Mouse (Mus musculus): ENCODE data around the gene Ogfod1.

Ogfod1 gene

DNA sequence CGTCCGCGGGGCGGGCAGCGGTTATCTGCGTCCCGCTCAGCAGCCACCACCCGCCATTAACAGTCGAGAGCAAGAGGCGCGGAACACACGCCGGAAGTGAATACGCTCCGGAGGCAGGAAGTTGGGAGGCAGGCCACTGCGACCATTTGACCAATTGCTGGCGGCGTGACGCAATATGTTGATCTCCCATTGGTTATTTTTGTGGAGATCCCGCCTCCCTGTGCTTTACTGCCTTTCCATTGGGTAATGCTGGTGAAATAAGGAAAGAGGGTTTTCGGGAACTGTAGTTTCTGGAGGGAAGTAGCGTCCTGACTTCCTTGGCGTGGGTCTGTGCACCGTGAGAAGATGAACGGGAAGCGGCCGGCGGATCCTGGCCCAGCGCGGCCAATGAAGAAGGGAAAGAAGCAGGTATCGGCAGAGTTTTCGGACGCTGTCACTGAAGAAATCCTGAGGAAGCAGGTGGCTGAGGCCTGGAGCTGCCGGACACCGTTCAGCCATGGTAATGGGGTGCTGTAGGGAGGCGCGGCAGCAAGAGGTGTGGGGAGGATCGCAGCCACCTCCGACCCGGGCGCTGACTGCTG, at the start of gene Ogfod1, which contains the start of gene Nudt21:
TSS of gene Ogfod1 (plus strand) at position 255 of the 581 bp plus-strand sequence.
TSS of gene Nudt21 (minus strand) at position 88 of the 581 bp plus-strand sequence.
- DNase-seq (ENCODE audit: low spot score): peak; percentile 96

GRCm38 (mm10) chr8:93989739-93990138, 47.3 kb upstream of the Ogfod1 start:
- DNase-seq (ENCODE audit: low spot score): no peak

GRCm38 (mm10) chr8:93998961-93999360, 38.0 kb upstream of the Ogfod1 start:
- no peak for DNase-seq (ENCODE audit: low spot score)

DNA sequence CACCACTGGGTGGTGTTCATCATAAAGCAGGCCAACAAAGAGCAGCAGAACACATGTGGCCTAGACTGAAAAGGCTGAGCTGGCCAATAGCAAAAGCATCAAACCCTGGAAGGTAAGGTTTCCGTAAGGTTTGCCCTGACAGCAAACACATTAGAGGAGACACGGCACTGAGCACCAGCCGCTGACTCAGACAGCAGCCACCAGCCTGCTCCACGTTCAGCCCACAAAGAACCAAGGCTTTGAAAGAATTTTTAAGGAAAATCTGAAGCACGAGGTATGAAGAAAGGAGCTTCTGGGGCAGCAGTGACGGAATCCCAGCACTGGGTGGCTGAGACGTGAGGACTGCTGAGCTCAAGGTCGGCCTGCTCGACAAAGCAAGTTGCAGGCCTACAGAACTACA, 32.9 kb upstream of the Ogfod1 start:
- DNase-seq (ENCODE audit: low spot score): no peak

- DNase-seq (ENCODE audit: low spot score): no peak
Measured at GRCm38 (mm10) chr8:94009243-94009845, 27.7 kb upstream of the Ogfod1 start.

DNA sequence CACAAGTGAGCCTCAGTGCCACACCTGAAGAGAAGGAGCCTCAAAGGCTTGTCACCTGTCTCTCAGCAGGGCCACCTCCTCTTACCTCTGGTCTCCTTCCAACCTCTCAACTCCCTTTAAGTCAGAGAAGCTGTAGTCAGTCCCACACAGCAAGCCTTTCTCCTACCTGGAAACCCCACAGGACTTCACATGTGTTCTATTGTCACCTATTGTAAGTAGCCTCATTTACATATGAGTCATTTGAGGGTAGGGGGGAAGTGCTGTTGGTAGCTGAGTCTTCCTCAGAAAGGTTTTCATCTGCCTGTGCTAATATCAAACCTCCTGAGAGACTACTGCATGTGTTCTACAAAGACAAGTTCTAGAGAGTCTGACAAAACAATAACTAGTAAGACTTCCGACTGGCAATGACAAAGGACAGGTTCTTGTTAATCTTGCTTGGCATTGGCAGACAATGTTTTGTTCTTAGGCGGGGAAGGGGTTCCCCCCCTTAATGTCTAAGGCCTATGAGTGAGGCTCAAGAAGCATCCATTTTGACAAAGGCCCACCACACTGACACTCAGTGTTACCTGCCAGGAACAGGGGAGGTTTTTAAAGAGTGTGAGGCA, 26.8 kb upstream of the Ogfod1 start:
- DNase-seq (ENCODE audit: low spot score): no peak

- DNase-seq (ENCODE audit: low spot score): no peak
Measured at GRCm38 (mm10) chr8:94011076-94012012, 25.7 kb upstream of the Ogfod1 start.

GRCm38 (mm10) chr8:94012013-94012951, 24.7 kb upstream of the Ogfod1 start, which contains the start of gene Amfr:
Gene Amfr, minus strand, starts transcription at chr8:94012842.
- DNase-seq (ENCODE audit: low spot score): no peak

- no peak for DNase-seq (ENCODE audit: low spot score)
Measured at GRCm38 (mm10) chr8:94013026-94013612, 23.9 kb upstream of the Ogfod1 start.

- DNase-seq (ENCODE audit: low spot score): no peak
Measured at GRCm38 (mm10) chr8:94023916-94024315, 13.1 kb upstream of the Ogfod1 start.

DNA sequence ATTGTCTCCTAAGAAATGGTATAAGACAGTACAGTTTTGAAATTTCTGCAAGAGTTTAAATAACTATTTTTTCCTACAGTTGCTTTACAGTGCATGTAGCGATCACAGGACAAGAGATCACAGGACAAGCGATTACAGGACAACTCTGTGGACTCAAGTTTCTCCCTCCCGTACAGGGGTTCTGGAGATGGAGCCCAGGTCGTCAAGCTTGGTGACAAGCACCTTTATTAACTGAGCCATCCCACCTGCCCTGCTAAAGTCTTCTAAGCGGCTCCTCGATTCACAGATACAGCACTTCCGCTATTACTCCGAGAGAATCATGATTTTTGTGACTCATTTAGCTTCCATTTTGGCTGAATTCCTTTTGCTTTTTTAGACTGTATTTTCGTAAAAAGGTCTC, 7.3 kb upstream of the Ogfod1 start:
- DNase-seq (ENCODE audit: low spot score): no peak

- no peak for DNase-seq (ENCODE audit: low spot score)
Measured at GRCm38 (mm10) chr8:94033601-94034000, 3.4 kb upstream of the Ogfod1 start.

DNA sequence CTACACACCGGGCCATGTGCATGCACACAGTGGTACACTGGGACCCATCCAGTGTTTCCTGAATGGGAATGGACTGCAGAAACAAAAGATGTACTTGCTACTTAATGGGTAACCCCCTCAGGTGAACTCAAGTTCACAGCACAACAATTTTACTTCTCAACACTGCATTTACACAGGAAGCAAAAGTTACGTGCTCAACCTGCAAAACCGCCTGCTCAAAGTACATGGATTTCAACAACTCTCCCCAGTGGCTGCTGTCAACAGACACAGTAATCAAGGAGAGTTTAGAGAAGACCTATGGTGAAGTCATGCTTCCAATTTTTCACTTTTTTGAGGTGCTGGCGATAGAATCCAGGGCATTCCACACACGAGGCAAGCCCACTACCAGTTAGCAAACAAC, 1.8 kb upstream of the Ogfod1 start:
- DNase-seq (ENCODE audit: low spot score): no peak

DNA sequence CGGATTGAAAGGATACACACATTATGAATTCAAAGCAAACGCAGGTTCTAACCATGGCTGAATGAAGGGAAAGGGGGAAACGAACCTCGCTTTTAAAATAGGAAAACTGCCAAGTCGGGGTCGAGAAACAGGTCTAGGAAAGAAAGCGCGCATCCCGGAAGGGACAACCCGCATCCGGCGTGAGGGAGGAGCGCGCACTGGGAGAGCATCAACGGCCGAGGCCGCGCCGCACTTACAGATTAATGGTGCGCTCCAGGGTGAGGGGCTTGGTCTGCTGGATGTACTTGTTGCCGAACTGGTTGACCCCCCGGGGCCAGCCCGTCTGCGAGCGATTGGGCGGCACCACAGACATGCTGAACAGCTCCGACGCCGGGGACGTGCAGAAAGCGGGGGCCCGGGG, 457 bp upstream of the Ogfod1 start:
- DNase-seq (ENCODE audit: low spot score): peak; percentile 49

- DNase-seq (ENCODE audit: low spot score): no peak
Measured at GRCm38 (mm10) chr8:94037806-94038205, 808 bp downstream of the Ogfod1 start.

- no peak for DNase-seq (ENCODE audit: low spot score)
Measured at GRCm38 (mm10) chr8:94047845-94048244, 10.8 kb downstream of the Ogfod1 start.

GRCm38 (mm10) chr8:94052696-94053095, 15.7 kb downstream of the Ogfod1 start:
- DNase-seq (ENCODE audit: low spot score): no peak

DNA sequence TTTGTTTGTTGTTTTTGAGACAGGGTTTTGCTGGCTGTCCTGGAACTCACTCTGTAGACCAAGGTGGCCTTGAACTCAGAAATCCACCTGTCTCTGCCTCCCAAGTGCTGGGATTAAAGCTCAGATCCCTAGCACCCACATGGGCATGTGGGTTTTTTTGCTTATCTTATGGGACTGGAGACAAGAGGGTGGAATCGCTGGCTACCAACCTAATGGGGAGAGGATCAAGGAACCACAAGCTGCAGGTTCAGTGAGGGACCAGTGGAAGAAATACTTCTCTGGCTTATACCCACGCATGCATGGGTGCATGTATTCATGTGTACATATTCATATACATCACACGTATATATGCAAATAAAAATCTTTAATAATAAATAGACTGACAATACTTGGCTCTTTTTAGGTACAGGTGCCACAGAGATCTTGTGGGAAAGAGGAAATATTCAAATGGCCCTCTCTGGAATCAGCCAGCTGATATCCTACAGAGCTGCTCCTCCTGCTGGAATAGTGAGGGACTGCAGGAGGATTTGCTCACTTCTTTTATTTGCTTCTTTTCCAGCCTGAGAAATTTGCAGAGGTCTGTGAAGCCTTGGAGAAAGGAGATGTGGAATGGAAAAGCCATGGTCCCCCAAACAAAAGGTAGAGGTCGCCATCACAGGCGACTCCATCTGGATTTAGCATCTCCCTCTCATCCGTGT, 20.3 kb downstream of the Ogfod1 start:
- DNase-seq (ENCODE audit: low spot score): peak; percentile 37

DNA sequence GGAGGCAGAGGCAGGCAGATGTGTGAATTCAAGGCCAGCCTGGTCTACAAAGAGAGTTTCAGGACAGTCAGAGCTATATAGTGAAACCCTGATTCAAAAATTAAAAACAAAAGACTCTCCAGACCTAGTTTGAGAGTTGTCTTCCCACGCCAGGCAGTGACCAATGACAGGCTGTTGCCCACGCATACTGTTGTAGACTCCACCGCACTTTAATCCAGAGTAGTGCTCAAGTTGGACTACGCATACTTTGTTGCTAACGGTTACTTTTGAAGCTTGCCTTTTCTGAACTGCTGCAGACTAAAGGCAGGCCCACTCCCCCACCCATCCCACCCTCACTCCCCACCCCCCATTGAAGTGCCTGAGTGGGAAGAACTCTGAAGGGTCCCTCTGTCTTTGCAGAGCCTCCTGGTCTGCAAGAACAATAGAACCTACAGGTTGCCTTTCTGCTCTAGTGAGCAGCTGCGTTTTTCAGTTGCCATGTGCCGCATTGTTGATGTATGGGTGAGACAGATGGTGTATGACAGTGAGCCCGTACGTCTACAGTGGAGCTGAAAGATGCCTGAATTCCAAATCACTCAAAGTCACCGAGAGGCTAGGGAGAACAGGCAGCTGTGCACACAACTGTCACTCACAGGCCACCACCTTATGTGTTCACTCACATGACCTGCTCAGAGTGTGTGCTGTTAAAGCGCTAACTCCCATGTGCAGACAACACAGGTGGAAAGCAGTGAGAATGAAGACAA, 29.3 kb downstream of the Ogfod1 start:
- no peak for DNase-seq (ENCODE audit: low spot score)

DNA sequence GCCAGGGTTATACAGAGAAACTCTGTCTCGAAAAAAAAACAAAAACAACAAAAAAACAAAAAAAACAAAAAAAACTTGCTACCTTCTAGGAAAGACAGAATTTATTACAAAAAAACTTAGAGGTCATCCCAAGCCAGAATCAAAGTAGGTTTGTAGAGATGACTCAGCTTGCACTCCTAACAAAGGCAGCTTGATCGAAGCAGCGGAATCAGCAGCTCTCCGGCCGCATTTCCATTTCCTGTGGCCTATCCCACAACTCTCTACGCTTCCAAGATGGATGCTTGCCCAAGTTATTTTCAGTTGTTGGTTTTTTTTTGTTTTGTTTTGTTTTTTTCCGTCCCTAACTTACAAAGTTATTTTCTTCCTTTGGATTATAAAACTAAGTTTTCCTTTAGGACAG, 31.8 kb downstream of the Ogfod1 start:
- no peak for DNase-seq (ENCODE audit: low spot score)
